Mouse (Mus musculus) frontal cortex, adult (tissue): Measurements from ENCODE around the gene Olfr1347.
"Not testable (repeated sequence)": the region's sequence is repeated elsewhere in the genome, so short reads cannot be mapped to it uniquely, and the experiment has no call there.

Source experiments
- ATAC-seq: cut with Nextera tagmentation; 2 replicates; pipeline ENCODE4 v1.9.2; 2017; ENCODE audit warnings: mild to moderate bottlenecking, moderate library complexity, mixed read lengths; ENCODE audit not compliant: low TSS enrichment

Olfr1347 gene

DNA sequence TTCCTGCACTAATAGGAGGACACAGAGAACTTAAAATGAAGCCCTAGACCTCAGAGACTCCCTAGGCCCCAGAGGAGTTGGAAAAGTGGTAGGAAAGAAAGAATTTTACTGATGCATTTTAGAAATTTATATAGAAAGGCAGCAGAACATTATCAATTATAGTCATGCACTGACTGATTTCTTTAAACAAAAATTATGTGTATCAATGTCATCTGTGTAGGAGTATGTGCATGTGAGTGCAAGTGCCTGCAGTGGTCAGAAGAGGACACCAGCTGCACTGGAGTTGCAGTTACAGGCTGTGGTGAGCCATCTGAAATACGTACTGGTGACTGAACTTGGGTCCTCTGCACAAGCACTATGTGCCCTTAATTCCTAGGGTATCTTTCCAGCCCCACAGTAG, at the start of gene Olfr1347:
Gene Olfr1347, minus strand, starts transcription at position 101 of the 400 bp plus-strand sequence.
- no peak for ATAC-seq

DNA sequence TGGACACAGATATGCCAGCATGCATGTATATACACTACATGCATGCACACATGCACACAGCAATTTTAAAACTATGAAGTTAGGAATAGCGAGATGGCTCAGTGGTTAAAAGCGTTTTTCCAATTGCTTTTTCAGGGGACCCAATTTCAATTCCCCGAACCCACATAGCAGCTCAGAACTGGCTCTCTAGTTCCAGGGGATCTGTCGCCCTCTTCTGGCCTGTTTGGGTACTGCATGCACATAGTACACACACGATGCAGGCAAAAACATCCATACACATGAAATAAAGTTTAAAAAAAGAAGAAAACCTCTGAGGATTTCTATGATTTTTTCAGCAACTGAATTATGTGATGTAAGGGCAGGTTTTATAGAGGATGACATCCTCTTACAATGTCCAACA, 26.6 kb upstream of the Olfr1347 start:
- no peak for ATAC-seq

- ATAC-seq = no peak
Measured at GRCm38 (mm10) chr7:6525001-6525400, 25.4 kb upstream of the Olfr1347 start.

GRCm38 (mm10) chr7:6522850-6523249, 23.3 kb upstream of the Olfr1347 start, which contains the start of gene Olfr1349:
TSS of gene Olfr1349 (minus strand) at chr7:6522950.
- ATAC-seq = no peak

- no peak for ATAC-seq
Measured at GRCm38 (mm10) chr7:6521666-6522065, 22.1 kb upstream of the Olfr1347 start.

GRCm38 (mm10) chr7:6508648-6509047, 9.1 kb upstream of the Olfr1347 start, which contains the start of gene Olfr1348:
TSS of gene Olfr1348 (minus strand) at chr7:6508748.
- no peak for ATAC-seq

GRCm38 (mm10) chr7:6486841-6487240, 12.7 kb downstream of the Olfr1347 start, which contains the start of gene Olfr5:
TSS of gene Olfr5 (minus strand) at chr7:6486941.
- ATAC-seq = no peak

GRCm38 (mm10) chr7:6477633-6478032, 21.9 kb downstream of the Olfr1347 start:
- not testable (repeated sequence) for ATAC-seq

- ATAC-seq = no peak
Measured at GRCm38 (mm10) chr7:6466951-6467350, 32.6 kb downstream of the Olfr1347 start, which contains the start of gene Olfr1346. TSS of gene Olfr1346 (plus strand) at chr7:6467101.

DNA sequence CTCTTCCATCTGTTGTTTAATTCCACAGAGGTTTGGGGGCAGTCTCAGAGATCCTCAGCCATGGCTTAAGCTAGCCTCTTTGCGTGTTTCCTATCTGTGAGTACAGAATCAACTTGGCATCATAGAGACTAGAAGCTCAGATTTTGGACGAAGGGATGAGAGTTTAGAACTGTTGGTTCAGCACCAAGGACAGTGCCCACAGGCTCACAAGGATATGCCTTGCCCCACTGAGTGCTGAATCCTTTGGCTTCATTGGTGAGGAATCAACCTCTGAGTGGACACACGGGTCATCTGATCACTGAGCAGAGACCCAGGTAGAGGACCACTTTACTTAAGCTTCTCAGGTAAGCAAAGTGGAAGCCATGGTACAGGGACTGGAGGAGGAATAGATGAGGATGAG, 43.2 kb downstream of the Olfr1347 start:
- no peak for ATAC-seq

DNA sequence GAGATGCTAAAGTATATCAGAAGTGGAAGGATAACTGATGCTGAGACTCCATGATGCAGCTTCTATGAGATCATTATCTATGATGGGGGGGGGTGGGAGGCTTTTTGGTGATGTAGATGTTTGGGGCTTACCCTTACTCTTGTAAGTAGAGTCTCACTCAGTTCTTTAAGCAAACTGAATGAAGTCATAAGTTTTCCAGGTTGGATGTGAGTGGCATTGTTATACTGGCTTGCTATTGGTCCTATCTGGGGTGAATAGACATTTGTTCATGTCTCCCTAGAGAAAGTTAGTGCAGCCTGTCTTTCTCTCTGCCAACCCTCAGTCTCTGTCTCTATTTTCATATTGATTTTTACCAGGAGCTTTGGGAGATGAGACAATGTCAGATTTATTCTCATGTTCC, 43.7 kb downstream of the Olfr1347 start, which contains the start of gene Olfr1336:
Gene Olfr1336, plus strand, starts transcription at position 301 of the 400 bp plus-strand sequence.
- ATAC-seq = no peak

DNA sequence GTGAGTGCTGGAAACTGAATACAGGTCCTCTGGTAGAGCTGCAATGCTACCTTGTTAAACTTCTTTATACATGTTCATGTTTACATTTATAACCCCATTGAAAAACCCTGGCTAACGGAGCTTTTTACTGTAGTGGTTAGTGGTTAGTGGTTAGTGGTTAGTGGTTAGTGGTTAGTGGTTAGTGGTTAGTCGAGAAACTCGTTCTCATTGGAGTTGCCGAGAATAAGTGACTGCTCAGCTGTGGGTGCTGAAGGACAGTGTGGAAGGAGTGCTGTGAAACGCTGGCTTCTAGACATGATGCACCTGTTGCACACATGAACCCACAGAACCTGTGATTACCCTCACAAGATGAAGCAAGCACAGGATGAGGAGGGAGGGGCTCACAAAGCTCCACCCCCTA, 51.8 kb downstream of the Olfr1347 start:
- no peak for ATAC-seq

GRCm38 (mm10) chr7:6441173-6441572, 58.4 kb downstream of the Olfr1347 start:
- ATAC-seq = no peak

DNA sequence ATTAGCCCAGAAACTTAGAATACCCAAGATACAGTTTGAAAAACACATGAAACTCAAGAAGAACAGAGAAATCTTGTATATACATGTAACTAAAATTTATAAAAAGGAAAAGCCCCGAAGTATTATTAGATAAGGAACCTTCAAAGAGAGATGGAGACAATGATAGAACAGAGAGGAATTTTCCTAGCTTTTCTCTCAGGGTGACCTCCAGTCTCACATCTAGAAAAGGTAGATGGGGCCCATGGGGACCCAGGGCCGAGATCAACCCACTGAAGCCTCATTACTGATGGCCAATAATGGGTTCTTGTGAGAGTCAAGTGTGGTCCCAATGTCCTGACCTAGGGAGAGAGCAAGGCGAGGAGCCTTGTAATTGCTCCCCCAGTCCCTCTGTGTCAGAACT, 61.2 kb downstream of the Olfr1347 start, which contains the start of gene Olfr1344:
Gene Olfr1344, plus strand, starts transcription at position 301 of the 400 bp plus-strand sequence.
- no peak for ATAC-seq
